Mouse (Mus musculus) cerebellum, adult (tissue): ENCODE results near the gene Olfr309.
"Not testable (repeated sequence)": the region's sequence is repeated elsewhere in the genome, so short reads cannot be mapped to it uniquely, and the experiment has no call there.

Experiments
- ATAC-seq: cut with Nextera tagmentation; 2 replicates; pipeline ENCODE4 v1.9.2; 2017; ENCODE audit warnings: mild to moderate bottlenecking, moderate library complexity, mixed read lengths; ENCODE audit not compliant: insufficient number of reproducible peaks, low FRiP score, low TSS enrichment

The Olfr309 gene

DNA sequence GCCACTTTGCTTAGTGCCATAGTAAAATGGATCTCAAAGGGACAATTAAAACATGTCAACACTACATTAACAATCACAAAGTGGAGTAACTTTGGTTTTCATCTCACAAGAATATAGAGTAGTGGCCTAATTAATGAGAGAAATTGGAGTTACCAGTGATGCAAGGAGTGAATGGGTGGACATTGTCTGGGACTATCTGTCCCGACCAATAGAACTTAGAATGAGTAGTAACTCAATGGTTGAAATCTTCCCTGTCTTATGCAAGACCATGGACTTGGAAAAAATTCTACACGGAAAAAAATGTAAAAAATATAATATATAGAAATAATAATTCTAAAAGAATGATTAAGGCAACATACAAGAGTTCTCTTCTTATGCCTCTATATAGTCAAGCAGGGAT, at the start of gene Olfr309:
Olfr309 (minus strand) TSS at position 101 of the 400 bp plus-strand sequence.
- ATAC-seq: no peak

DNA sequence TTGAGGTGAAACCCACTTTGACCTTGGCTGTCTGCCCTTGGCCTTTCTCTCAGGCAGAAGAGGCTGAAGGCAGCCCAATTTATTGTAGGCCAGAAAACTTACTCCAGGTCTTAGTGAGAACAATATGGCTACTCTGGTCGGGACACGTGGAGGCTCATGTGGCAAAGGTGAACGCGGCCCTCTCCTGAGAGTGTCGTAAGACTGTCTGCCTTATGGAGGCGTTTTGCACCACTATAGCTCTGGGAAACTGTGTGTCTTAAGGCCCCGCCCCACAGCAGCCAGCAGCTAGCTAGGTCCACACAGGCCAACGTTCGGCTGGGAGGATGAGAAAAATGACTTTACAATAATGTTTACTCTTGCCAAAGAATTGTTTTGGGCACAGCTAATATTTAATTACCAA, 32.8 kb upstream of the Olfr309 start:
- ATAC-seq: not testable (repeated sequence)

DNA sequence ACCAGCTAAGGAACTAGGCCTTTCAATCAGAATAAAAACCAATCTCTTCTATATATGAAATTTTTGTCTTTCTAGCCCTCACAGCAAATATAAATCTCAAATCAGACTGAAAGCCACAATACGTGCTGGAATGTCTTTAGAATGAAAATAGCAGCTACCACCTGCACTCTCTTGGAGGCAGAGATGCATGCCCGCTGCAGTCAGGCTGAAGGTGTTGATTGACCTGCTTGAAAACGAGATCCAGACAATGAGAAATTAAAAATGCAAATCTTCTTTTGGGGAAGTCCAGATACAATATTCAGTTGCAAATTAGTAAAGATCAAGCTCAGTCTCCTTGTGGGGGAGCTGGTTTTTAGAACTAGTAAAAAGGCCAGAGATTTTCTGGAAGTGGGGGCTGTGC, 30.7 kb upstream of the Olfr309 start:
- ATAC-seq: no peak

DNA sequence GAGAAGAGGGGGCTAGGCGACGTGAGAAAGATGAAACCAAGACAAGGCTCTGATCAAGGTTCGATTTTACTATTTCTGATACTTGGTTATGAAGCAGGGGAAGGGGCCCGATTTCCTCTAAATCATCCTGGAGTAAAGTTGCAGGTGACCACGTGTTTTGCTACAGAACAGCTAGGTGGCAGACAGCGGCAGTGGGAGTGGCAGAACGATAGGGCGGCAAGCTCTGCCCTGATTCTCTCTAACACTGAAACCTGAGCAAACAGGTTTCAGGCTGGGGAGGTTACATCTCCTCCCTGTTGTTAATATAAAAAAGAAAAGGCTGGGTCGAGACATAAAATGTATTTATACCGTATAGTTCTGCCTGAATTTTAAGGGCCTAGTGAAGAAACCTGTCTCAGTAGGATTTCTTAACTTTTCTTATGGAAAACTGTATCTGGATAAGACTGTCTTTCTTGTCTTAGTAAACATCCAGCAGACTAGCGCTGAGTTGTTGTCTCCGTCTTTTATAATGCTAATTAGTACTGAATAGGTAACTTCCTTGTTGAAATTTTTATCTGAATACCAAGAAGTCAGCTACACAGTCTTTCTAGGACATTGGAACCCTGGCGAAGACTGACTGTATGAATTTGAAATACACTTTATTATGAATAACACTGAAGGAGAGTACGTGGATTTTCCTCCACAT, 29.5 kb upstream of the Olfr309 start:
- ATAC-seq: no peak

DNA sequence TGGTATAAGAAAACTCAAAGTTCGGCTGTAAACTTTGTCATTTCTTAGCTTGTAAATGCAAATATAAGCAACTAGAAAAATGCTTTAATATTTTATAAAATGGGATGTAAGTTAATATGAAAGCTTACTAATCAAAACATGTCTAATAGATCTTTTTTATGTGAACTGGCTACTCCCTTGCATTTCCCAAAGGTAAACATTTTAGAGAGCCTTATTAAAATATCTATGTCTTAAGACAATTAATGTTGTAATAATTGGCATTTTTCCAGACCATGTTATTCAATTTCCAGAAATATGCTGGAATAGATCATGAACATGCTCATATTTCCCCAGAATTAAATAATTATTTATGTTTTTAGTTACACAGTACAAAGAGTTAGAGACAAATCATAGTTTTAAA, 24.0 kb upstream of the Olfr309 start, which contains the start of gene Olfr307:
Olfr307 (minus strand) TSS at position 101 of the 400 bp plus-strand sequence.
- ATAC-seq: no peak

DNA sequence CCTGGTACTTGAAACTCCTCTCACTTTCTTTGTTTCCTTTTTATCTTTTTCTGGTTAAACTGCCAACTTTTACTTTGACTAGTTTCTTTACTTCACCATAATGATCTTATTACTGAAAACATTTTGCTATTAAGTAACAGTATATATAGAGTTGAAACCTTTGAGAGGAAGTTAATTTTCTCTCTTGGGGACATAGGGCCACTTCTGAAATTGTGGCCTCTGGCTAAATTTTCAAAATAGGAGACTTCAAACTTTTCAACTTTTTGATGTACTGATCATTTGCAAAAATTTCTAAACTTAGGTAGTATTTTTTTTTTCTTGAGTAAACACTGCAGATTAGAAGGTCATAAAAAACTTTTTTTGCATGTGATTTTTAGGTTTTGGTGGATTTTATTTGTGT, 12.0 kb upstream of the Olfr309 start, which contains the start of gene Olfr308:
Olfr308 (minus strand) TSS at position 101 of the 400 bp plus-strand sequence.
- no peak for ATAC-seq

DNA sequence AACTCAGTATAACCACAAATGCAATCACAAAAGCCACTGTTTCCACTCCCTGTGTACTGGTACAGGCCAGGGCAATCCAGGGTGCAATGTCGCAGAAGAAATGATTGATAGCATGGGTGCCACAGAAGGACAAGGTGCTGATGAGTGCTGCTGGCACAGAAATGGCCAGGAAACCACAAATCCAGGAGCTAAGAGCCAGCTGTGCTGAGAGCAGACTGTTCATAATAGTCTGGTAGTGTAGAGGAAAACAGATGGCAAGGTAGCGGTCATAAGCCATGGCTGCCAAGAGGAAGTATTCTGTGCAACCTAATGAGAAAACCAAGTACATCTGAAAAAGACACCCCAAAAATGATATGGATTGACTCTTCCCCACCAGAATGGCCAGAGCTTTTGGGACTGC, 7.8 kb upstream of the Olfr309 start:
- ATAC-seq: no peak

DNA sequence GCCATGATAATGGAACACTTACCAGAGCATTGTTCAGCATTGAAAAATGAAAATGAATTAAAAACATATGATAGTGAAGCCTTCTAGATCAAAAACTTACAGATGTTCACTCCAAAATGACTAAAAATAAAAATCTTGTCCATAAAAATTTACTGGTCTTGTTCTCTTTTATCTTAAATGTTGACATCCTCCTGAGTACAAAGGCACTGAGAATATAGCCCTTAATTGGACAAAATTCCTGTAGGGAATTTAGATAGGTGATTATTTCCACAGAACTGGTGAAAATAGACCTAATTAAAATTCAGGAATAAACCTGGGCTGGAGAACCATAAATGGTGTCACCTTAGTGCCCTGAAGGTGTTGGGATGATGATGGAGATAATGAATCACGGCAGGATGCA, 36.4 kb downstream of the Olfr309 start, which contains the start of gene Olfr310:
Olfr310 (minus strand) TSS at position 101 of the 400 bp plus-strand sequence.
- no peak for ATAC-seq
